Mouse (Mus musculus): Measurements from ENCODE around the gene Txndc5.
A peak's percentile ranks its signal among the peaks of the same experiment; 100 is the strongest.

Gene Txndc5

GRCm38 (mm10) chr13:38526116-38526515 is 2.5 kb downstream of the Txndc5 start:
- no peak for DNase-seq (ENCODE audit: low spot score)

- DNase-seq (ENCODE audit: low spot score), result no peak
Observed at GRCm38 (mm10) chr13:38525261-38525660, 3.4 kb downstream of the Txndc5 start.

- no peak for DNase-seq (ENCODE audit: low spot score)
Observed at GRCm38 (mm10) chr13:38523231-38523630, 5.4 kb downstream of the Txndc5 start.

- DNase-seq (ENCODE audit: low spot score), result no peak
Observed at GRCm38 (mm10) chr13:38522056-38522654, 6.5 kb downstream of the Txndc5 start.

- DNase-seq (ENCODE audit: low spot score), result no peak
Observed at GRCm38 (mm10) chr13:38520299-38520698, 8.3 kb downstream of the Txndc5 start.

GRCm38 (mm10) chr13:38516582-38516981 is 12.0 kb downstream of the Txndc5 start:
- no peak for DNase-seq (ENCODE audit: low spot score)

GRCm38 (mm10) chr13:38515845-38516244 is 12.8 kb downstream of the Txndc5 start:
- DNase-seq (ENCODE audit: low spot score), result no peak

GRCm38 (mm10) chr13:38515431-38515830 is 13.2 kb downstream of the Txndc5 start:
- no peak for DNase-seq (ENCODE audit: low spot score)

- no peak for DNase-seq (ENCODE audit: low spot score)
Observed at GRCm38 (mm10) chr13:38513921-38514320, 14.7 kb downstream of the Txndc5 start.

- DNase-seq (ENCODE audit: low spot score), result no peak
Observed at GRCm38 (mm10) chr13:38511979-38512378, 16.6 kb downstream of the Txndc5 start.

GRCm38 (mm10) chr13:38509681-38510341 is 18.8 kb downstream of the Txndc5 start:
- DNase-seq (ENCODE audit: low spot score), result no peak

- DNase-seq (ENCODE audit: low spot score), result no peak
Observed at GRCm38 (mm10) chr13:38506936-38507335, 21.7 kb downstream of the Txndc5 start.

- peak; percentile 46 for DNase-seq (ENCODE audit: low spot score)
Observed at GRCm38 (mm10) chr13:38506320-38506719, 22.3 kb downstream of the Txndc5 start.

- DNase-seq (ENCODE audit: low spot score), result peak; percentile 37
Observed at GRCm38 (mm10) chr13:38503137-38503849, 25.3 kb downstream of the Txndc5 start.

GRCm38 (mm10) chr13:38501314-38501713 is 27.3 kb downstream of the Txndc5 start:
- no peak for DNase-seq (ENCODE audit: low spot score)

GRCm38 (mm10) chr13:38496715-38497114 is 31.9 kb downstream of the Txndc5 start:
- no peak for DNase-seq (ENCODE audit: low spot score)

- DNase-seq (ENCODE audit: low spot score), result no peak
Observed at GRCm38 (mm10) chr13:38486767-38487166, 41.9 kb downstream of the Txndc5 start.

- DNase-seq (ENCODE audit: low spot score), result no peak
Observed at GRCm38 (mm10) chr13:38484701-38485100, 43.9 kb downstream of the Txndc5 start.

- DNase-seq (ENCODE audit: low spot score), result no peak
Observed at GRCm38 (mm10) chr13:38481021-38481420, 47.6 kb downstream of the Txndc5 start.

- no peak for DNase-seq (ENCODE audit: low spot score)
Observed at GRCm38 (mm10) chr13:38476936-38477335, 51.7 kb downstream of the Txndc5 start.

GRCm38 (mm10) chr13:38473497-38473896 is 55.1 kb downstream of the Txndc5 start:
- DNase-seq (ENCODE audit: low spot score), result no peak

- no peak for DNase-seq (ENCODE audit: low spot score)
Observed at GRCm38 (mm10) chr13:38472636-38473035, 56.0 kb downstream of the Txndc5 start.

- no peak for DNase-seq (ENCODE audit: low spot score)
Observed at GRCm38 (mm10) chr13:38470882-38471281, 57.7 kb downstream of the Txndc5 start.

All from ovary, postnatal 36 days (tissue).